Mouse (Mus musculus): Measurements from ENCODE around the gene Map4k4.

Map4k4 gene

GRCm38 (mm10) chr1:39900181-39901005 is at the start of gene Map4k4:
Map4k4 (plus strand) TSS chr1:39900913.
- peak; percentile 82 to 87 for DNase-seq

GRCm38 (mm10) chr1:39855949-39856348 is 44.8 kb upstream of the Map4k4 start:
- no peak for DNase-seq

- DNase-seq: peak; percentile 67 to 68
Measured at GRCm38 (mm10) chr1:39856795-39857447, 43.8 kb upstream of the Map4k4 start.

- DNase-seq: peak; percentile 62 to 67
Measured at GRCm38 (mm10) chr1:39857448-39857820, 43.3 kb upstream of the Map4k4 start.

- DNase-seq: no peak
Measured at GRCm38 (mm10) chr1:39859213-39859612, 41.5 kb upstream of the Map4k4 start.

GRCm38 (mm10) chr1:39866367-39867141 is 34.2 kb upstream of the Map4k4 start:
- peak in 1 of 2 experiments; percentile 10 for DNase-seq

GRCm38 (mm10) chr1:39867142-39867525 is 33.6 kb upstream of the Map4k4 start:
- peak; percentile 58 to 70 for DNase-seq

GRCm38 (mm10) chr1:39867966-39868593 is 32.6 kb upstream of the Map4k4 start:
- DNase-seq: peak; percentile 27 to 47

- DNase-seq: peak; percentile 65 to 67
Measured at GRCm38 (mm10) chr1:39868825-39869571, 31.7 kb upstream of the Map4k4 start.

GRCm38 (mm10) chr1:39869721-39870201 is 31.0 kb upstream of the Map4k4 start:
- peak; percentile 58 to 60 for DNase-seq

- DNase-seq: no peak
Measured at GRCm38 (mm10) chr1:39877981-39878380, 22.7 kb upstream of the Map4k4 start.

- DNase-seq: peak in 1 of 2 experiments; percentile 34
Measured at GRCm38 (mm10) chr1:39882505-39882904, 18.2 kb upstream of the Map4k4 start.

GRCm38 (mm10) chr1:39884803-39885515 is 15.8 kb upstream of the Map4k4 start:
- DNase-seq: no peak

GRCm38 (mm10) chr1:39887997-39888396 is 12.7 kb upstream of the Map4k4 start:
- DNase-seq: no peak

GRCm38 (mm10) chr1:39889429-39889828 is 11.3 kb upstream of the Map4k4 start:
- no peak for DNase-seq

GRCm38 (mm10) chr1:39889973-39890372 is 10.7 kb upstream of the Map4k4 start:
- DNase-seq: no peak

GRCm38 (mm10) chr1:39893153-39893880 is 7.4 kb upstream of the Map4k4 start:
- DNase-seq: no peak

GRCm38 (mm10) chr1:39895097-39895496 is 5.6 kb upstream of the Map4k4 start:
- DNase-seq: no peak

GRCm38 (mm10) chr1:39895506-39895905 is 5.2 kb upstream of the Map4k4 start:
- no peak for DNase-seq

- DNase-seq: no peak
Measured at GRCm38 (mm10) chr1:39896581-39896980, 4.1 kb upstream of the Map4k4 start.

GRCm38 (mm10) chr1:39898686-39899085 is 2.0 kb upstream of the Map4k4 start:
- DNase-seq: no peak

Data from cerebellum, adult 18-20 months (tissue).